Mouse (Mus musculus) mouse trophoblast stem cell (cell line): ENCODE results near the gene Gjb2.

Experiments
- in situ Hi-C, 2 experiments: fragments of 300-500 bp; cut with MseI, MboI; formaldehyde crosslinking; loops; 2 replicates in 1 of 2; 3 replicates in 1 of 2; pipeline ENCODE4 v1.15.1; 2025

Gjb2 gene

DNA sequence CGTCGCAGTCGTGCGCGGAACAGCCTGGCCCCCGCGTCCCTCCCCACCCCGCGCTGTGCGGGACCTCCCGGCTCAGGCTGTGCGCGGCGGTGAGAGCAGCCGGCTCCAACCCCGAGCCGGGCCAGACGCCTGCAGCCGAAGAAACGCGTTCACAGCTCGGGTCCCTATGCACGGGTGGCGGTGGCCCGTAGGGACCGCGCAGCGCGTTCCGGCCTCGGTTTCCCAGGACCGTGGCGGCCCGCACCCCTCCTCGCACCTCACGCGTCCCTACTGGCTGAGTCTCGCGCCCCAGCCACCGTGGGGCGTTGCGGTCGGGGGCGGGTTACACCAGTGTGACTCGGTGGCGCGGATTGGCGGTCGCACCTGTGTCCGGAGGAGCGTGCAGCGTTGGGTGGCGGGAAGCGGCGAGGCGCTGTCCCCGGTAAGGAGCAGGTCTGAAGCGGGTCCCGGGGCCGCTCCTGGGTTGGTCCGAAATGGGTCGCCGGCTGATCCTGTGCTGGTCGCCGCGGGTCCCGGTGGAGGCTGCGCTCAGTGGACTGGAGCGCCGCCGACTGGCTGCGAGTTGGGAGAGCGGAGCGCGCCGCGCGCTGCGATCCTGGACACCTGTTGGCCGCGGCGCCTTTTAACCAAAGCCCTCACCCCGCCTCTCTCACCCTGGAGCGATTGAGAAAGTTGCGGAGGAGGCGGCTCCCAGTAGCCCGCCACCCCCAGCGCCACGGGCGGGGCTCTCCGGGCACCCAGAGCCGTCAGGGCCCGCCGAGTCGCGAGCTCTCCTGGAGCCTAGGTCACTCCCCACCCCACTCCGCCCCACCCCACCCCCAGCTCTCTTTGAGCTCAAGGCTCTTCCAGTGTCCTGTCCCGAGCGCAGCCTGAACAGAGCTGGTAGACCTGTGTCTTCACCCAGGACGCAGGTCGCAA is at the start of gene Gjb2:
Gjb2 (minus strand) TSS at position 597 of the 918 bp plus-strand sequence.
- in situ Hi-C loops, result loop anchor here in 1 of 2 experiments (5.0 kb wide), 1 partner anchor 258 kb away; no protein-coding TSS in a partner anchor

DNA sequence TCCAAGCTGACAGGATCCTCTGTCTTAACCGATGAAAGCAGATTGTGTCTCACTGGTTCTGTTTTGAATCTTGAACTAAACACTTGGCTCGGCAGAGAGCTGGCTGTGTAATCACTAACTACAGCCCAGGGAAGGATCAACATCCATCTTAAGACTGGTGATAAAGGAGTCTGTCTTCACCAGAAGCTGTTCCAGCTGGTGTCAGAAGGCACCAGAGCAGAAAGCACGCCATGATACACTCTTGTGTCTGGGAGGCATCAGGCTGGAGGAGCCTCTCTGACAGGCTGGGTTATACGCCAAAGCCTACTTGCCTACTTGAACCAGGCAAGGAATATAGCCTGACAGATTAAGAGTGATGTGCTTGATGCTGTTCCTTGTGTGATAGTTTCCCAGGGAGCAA is 41.2 kb upstream of the Gjb2 start:
- in situ Hi-C loops, result no loop called here

DNA sequence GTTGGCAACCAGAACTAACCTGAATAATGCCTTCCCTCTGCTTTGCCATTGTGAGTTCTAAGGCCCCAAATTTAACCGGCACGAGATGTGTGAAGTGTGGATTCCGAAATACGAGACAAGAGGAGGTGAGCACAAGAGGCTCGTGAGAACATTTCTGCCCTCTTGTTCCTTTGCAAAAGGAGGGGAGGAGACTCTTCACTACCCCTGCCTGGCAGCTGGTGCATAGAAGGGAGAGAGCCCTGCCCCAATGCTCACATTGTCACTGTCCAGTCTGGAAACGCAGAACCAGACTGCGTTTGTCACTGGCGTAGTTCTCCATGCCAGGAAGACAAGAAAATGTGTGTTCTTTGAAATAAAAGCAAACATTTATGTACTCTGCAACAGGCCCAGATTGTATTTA is 30.8 kb upstream of the Gjb2 start:
- in situ Hi-C loops, result no loop called here

GRCm38 (mm10) chr14:57133161-57133661 is 28.7 kb upstream of the Gjb2 start, which contains the start of gene Gjb6:
Gene Gjb6, minus strand, starts transcription at chr14:57133611.
- in situ Hi-C loops, result no loop called here

DNA sequence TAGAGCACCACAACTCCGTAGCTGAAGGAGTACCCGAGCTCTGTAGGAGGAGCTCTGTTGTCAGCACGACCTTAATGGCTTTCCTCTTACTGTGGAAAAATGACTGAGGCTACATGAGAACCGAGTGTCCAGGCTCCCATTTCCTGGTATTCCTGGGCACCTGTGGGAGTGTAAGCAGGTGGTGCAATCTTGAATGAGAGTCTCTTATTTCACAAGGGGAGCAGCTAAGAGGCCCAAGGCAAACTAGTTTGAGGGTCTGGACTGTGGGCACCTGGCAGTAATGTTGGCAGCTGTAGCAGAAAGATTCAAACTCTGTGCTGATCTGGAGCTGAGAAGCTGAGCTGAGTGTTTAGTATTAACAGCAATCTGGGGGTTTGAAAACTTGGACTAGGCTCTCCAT is 22.9 kb upstream of the Gjb2 start:
- in situ Hi-C loops, result no loop called here

DNA sequence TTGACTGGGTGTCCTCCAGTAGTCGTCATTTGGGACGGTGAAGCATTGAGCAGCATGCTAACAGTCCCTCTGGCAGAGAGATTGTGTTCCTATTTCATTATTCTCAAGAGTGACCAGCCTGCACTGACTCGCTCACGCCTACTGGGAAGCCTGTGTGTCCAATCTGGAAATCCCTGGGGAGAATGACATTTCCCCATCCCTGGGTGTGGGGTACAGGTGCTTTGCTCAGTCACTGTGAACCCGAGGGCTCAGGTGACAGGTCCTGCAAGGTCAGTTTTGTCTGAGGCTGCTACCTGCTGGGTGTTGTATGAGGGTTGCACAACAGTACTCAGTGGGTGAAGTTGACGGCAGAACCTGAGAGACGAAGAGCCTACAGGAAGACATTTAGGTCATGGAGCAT is 17.8 kb upstream of the Gjb2 start:
- in situ Hi-C loops, result no loop called here

DNA sequence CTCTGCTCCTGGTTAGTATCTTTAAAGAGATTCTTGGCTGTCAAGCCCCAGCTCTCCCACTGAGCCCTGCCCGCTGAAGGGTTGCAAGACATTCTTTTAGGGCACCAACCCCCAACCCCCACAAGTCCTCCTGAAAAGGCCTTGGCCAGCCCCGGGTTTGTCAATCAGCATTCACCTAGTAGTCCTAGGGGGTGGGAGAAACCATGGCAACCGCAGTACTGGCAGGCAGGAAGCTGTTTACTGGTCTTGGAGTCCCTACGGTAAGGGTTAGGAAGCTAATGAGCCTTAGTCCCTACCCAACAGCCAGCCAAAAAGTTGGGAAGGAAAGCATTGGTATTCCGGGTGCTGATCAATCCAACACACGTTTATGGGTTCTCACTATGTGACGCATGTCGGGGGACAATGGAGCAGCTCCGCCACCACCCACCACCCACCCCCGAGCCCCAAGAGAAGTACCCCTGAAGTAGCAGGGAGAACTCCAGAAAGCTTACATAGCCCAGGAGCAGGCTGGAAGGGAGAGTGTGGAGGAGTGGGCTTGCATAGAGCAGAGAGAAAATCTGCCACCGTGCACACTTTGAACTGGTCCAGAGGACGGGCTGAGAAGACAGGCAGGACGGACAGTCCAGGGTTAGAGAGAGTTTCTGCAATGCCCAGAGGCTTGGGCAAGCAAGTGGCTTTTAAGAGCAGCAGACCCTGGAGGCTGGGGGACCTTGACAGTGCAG is 11.5 kb upstream of the Gjb2 start, which contains the start of gene Gm4491:
Gm4491 (minus strand) TSS at position 61 of the 722 bp plus-strand sequence.
- in situ Hi-C loops, result no loop called here

GRCm38 (mm10) chr14:57109194-57109593 is 4.7 kb upstream of the Gjb2 start:
- in situ Hi-C loops, result loop anchor here in 1 of 2 experiments (5.0 kb wide), 1 partner anchor 253 kb away; no protein-coding TSS in a partner anchor

DNA sequence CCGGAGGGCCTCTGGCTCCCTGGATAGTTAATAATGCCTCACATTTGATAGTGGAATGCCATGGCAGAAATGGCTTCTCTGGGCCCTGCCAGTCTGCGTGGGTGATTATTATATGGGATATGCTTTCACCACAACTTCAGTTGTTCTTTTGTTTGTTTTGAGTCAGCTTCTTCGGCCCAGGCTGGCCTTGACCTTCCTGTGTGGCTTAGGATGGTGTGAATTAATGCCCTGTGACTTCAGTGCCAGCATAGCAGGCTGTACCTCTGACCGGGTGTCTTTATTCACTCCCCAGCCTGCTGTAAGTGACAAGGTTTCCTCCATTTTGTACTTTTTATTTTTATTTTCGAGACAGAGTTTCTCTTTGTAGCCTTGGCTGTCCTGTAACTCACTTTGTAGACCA is 3.4 kb upstream of the Gjb2 start:
- in situ Hi-C loops, result loop anchor here in 1 of 2 experiments (5.0 kb wide), 1 partner anchor 254 kb away; no protein-coding TSS in a partner anchor

- in situ Hi-C loops, result loop anchor here in 1 of 2 experiments (5.0 kb wide), 1 partner anchor 255 kb away; no protein-coding TSS in a partner anchor
These were observed 2.6 kb upstream of the Gjb2 start for GRCm38 (mm10) chr14:57107091-57107490.

DNA sequence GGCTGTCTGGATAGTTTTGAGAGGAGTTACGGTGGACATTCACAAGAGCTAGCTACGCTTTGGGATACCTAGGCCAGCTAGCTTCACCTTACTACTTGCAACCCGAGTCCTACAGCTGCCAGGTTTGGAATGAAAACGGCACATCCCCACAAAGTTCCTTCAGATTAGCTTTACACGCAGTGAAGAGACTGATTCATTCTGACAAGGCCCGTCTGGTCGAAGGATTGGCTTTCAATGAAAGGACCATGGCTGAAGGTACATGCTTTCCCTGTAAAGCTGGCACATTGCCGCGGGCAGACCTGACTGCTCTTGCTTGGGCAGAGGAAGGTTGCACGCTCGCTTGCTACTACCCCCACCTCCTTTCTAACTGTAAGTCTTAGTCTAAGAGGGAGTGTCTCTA is 1.2 kb upstream of the Gjb2 start:
- in situ Hi-C loops, result loop anchor here in 1 of 2 experiments (5.0 kb wide), 1 partner anchor 257 kb away; no protein-coding TSS in a partner anchor

DNA sequence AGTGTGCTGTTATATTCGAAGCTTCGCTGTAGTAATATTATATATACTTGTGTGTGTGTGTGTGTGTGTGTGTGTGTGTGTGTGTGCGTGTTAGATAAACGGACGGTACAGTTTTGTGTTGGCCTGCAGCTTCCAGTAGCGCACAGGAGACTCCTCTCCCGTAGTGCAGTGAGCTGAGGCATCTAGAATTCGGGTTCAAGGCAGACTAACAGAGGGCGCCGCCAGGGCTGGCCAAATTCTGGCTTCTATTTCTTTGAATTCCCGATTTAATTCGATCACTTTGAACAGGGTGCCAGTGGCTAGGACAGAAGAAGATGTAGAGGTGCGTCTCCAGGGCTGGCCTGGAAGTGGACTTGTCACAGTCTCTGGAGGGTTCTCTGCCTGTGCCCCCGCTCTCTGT is 609 bp upstream of the Gjb2 start:
- in situ Hi-C loops, result loop anchor here in 1 of 2 experiments (5.0 kb wide), 1 partner anchor 257 kb away; no protein-coding TSS in a partner anchor

GRCm38 (mm10) chr14:57103711-57104105 is 794 bp downstream of the Gjb2 start:
- in situ Hi-C loops, result no loop called here

GRCm38 (mm10) chr14:57103121-57103520 is 1.4 kb downstream of the Gjb2 start:
- in situ Hi-C loops, result no loop called here

DNA sequence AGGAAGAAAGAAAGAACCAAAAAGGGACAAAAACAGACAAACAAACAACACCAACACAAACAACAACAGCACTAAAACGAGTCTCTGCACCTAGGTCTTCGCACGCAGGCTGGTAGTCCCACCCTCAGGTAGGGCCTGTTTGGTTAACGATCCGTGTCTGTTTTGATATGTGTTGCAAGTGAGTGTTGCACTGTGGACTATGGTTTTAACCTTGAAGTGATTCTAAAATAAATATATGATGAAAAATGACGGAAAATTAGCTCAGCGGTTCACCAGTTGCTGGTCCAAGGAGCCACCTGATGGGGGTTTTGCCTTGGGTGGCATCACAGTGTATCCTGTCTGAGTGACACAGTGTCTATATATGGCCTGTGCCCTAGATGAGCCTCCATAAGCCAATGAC is 2.9 kb downstream of the Gjb2 start:
- in situ Hi-C loops, result no loop called here

GRCm38 (mm10) chr14:57095855-57096254 is 8.6 kb downstream of the Gjb2 start:
- in situ Hi-C loops, result no loop called here

- in situ Hi-C loops, result no loop called here
These were observed 11.5 kb downstream of the Gjb2 start for GRCm38 (mm10) chr14:57093029-57093428.

DNA sequence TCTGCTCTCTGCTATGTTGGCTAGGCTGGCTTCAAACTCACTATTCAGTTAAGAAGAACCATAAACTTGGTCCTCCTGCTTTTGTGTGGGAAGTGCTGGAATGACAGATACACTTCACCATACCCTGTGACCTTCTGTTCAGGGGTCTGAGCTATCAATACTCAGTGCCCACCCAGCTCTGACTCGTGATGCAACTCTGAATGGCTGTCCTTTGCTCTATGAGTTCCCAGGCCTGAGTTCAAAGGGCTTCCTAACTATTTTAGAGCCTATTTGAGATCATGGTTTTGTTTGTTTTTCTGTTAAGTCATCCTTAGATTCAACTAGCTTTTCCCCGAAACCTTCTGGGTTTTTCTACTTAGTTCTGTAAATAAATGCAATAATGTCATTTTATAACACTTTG is 14.5 kb downstream of the Gjb2 start:
- in situ Hi-C loops, result no loop called here

GRCm38 (mm10) chr14:57089107-57089506 is 15.4 kb downstream of the Gjb2 start:
- in situ Hi-C loops, result no loop called here

- in situ Hi-C loops, result no loop called here
These were observed 20.3 kb downstream of the Gjb2 start for GRCm38 (mm10) chr14:57084180-57084668.

DNA sequence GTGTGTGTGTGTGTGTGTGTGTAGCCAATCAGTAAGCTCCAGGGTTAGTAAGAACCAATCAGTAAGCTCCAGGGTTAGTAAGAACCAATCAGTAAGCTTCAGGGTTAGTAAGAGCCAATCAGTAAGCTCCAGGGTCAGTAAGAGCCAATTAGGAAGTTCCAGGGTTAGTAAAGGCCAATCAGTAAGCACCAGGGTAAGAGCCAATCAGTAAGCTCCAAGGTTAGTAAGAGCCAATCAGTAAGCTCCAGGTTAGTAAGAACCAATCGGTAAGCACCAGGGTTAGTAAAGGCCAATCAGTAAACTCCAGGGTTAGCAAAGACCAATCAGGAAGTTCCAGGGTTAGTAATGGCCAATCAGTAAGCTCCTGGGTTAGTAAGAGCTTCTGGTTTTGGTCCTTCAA is 21.6 kb downstream of the Gjb2 start:
- in situ Hi-C loops, result no loop called here

- in situ Hi-C loops, result no loop called here
These were observed 29.0 kb downstream of the Gjb2 start for GRCm38 (mm10) chr14:57075537-57075936.
